Mouse (Mus musculus): ENCODE results near the gene Plekhm1. TPM values are rescaled to one million over a fixed set of nuclear protein-coding genes. Genes with fewer than 3 reads are reported as not detected.
A peak's percentile ranks its signal among the peaks of the same experiment; 100 is the strongest.

Plekhm1 gene
- polyA plus RNA-seq, 1 experiment from 2014 or later, result 9.4 TPM

- WGBS, result 62% methylated on average over 3 of the region's 3 CpGs
- Histone ChIP-seq H3K27ac (ENCODE audit: low read depth) (peak overlapping the region; percentile 56; the same call in 1 of the 2 replicates), H3K4me2 (no peak overlapping the region), H3K4me3 (ENCODE audit: low read depth, low read length) (no peak overlapping the region), H3K4me1 (ENCODE audit: insufficient read depth) (no peaks in the 10 kb centered on the region), H3K27me3 (ENCODE audit: insufficient read depth, low read length) (no peaks in the 10 kb centered on the region), H3K36me3 (ENCODE audit: insufficient read depth) (peaks cover 48% of the 10 kb centered on the region; the same call in 1 of the 2 replicates), H3K9ac (no peak overlapping the region), H3K9me3 (ENCODE audit: low read depth, low read length) (no peaks in the 10 kb centered on the region)
- no peak for TF ChIP-seq CTCF (IDR thresholded peaks at IDR 0.05; ENCODE audit: low read depth)
- ATAC-seq (ENCODE audit: insufficient read depth) (peak; percentile 21; the same call in 1 of the 2 replicates), DNase-seq (peak; percentile 60)
Observed at GRCm38 (mm10) chr11:103371222-103371539, 41.3 kb downstream of the Plekhm1 start.

GRCm38 (mm10) chr11:103370397-103371221 lies 41.9 kb downstream of the Plekhm1 start:
- ATAC-seq (ENCODE audit: insufficient read depth) (no peak), DNase-seq (no peak)
- no peaks in the 10 kb centered on the region for H3K4me1 ChIP-seq (ENCODE audit: insufficient read depth)
- H3K27ac ChIP-seq (ENCODE audit: low read depth), result peak overlapping the region; percentile 21; the same call in 1 of the 2 replicates
- H3K36me3 ChIP-seq (ENCODE audit: insufficient read depth), result peaks cover 44% of the 10 kb centered on the region; the same call in 1 of the 2 replicates
- TF ChIP-seq CTCF (IDR thresholded peaks at IDR 0.05; ENCODE audit: low read depth), result no peak
- H3K4me3 ChIP-seq (ENCODE audit: low read depth, low read length), result no peak overlapping the region
- H3K4me2 ChIP-seq, result peak overlapping the region; percentile 12; the same call in 1 of the 2 replicates
- 84% methylated on average over 9 of the region's 9 CpGs for WGBS
- H3K9ac ChIP-seq, result no peak overlapping the region
- H3K27me3 ChIP-seq (ENCODE audit: insufficient read depth, low read length), result no peaks in the 10 kb centered on the region
- H3K9me3 ChIP-seq (ENCODE audit: low read depth, low read length), result no peaks in the 10 kb centered on the region

- Histone ChIP-seq H3K27ac (ENCODE audit: low read depth) (no peak overlapping the region), H3K9me3 (ENCODE audit: low read depth, low read length) (no peaks in the 10 kb centered on the region), H3K4me2 (no peak overlapping the region), H3K4me3 (ENCODE audit: low read depth, low read length) (no peak overlapping the region), H3K36me3 (ENCODE audit: insufficient read depth) (peaks cover 23% of the 10 kb centered on the region; the same call in 1 of the 2 replicates), H3K9ac (no peak overlapping the region), H3K27me3 (ENCODE audit: insufficient read depth, low read length) (peaks cover 39% of the 10 kb centered on the region), H3K4me1 (ENCODE audit: insufficient read depth) (no peaks in the 10 kb centered on the region; the same call in 1 of the 2 replicates)
- DNase-seq, result no peak
- 92% methylated on average over 4 of the region's 4 CpGs for WGBS
- no peak for ATAC-seq (ENCODE audit: insufficient read depth)
- no peak for TF ChIP-seq CTCF (IDR thresholded peaks at IDR 0.05; ENCODE audit: low read depth)
Observed at GRCm38 (mm10) chr11:103365530-103365929, 47.0 kb downstream of the Plekhm1 start.

GRCm38 (mm10) chr11:103365022-103365421 lies 47.5 kb downstream of the Plekhm1 start:
- Histone ChIP-seq H3K27ac (ENCODE audit: low read depth) (no peak overlapping the region), H3K9me3 (ENCODE audit: low read depth, low read length) (no peaks in the 10 kb centered on the region), H3K4me3 (ENCODE audit: low read depth, low read length) (no peak overlapping the region), H3K36me3 (ENCODE audit: insufficient read depth) (peaks cover 19% of the 10 kb centered on the region; the same call in 1 of the 2 replicates), H3K4me1 (ENCODE audit: insufficient read depth) (no peaks in the 10 kb centered on the region; the same call in 1 of the 2 replicates), H3K9ac (no peak overlapping the region), H3K4me2 (no peak overlapping the region), H3K27me3 (ENCODE audit: insufficient read depth, low read length) (peaks cover 43% of the 10 kb centered on the region)
- no peak for TF ChIP-seq CTCF (IDR thresholded peaks at IDR 0.05; ENCODE audit: low read depth)
- 74% methylated on average over 3 of the region's 3 CpGs for WGBS
- DNase-seq (no peak), ATAC-seq (ENCODE audit: insufficient read depth) (no peak)

GRCm38 (mm10) chr11:103364335-103364734 lies 48.2 kb downstream of the Plekhm1 start:
- peaks cover 13% of the 10 kb centered on the region; the same call in 1 of the 2 replicates for H3K36me3 ChIP-seq (ENCODE audit: insufficient read depth)
- H3K9me3 ChIP-seq (ENCODE audit: low read depth, low read length), result no peaks in the 10 kb centered on the region
- 37% methylated on average over 5 of the region's 5 CpGs for WGBS
- peak overlapping the region; percentile 82 for H3K4me2 ChIP-seq
- peaks cover 49% of the 10 kb centered on the region for H3K27me3 ChIP-seq (ENCODE audit: insufficient read depth, low read length)
- ATAC-seq (ENCODE audit: insufficient read depth) (no peak), DNase-seq (no peak)
- H3K4me1 ChIP-seq (ENCODE audit: insufficient read depth), result no peaks in the 10 kb centered on the region; the same call in 1 of the 2 replicates
- H3K4me3 ChIP-seq (ENCODE audit: low read depth, low read length), result no peak overlapping the region
- TF ChIP-seq CTCF (IDR thresholded peaks at IDR 0.05; ENCODE audit: low read depth), result no peak
- no peak overlapping the region for H3K9ac ChIP-seq
- H3K27ac ChIP-seq (ENCODE audit: low read depth), result peak overlapping the region; percentile 75; the same call in 1 of the 2 replicates

- peaks cover 51% of the 10 kb centered on the region for H3K27me3 ChIP-seq (ENCODE audit: insufficient read depth, low read length)
- peak within 1 kb of the TSS; percentile 65 for H3K9ac ChIP-seq
- peak within 1 kb of the TSS; percentile 82 for H3K4me2 ChIP-seq
- no peak for TF ChIP-seq CTCF (IDR thresholded peaks at IDR 0.05; ENCODE audit: low read depth)
- H3K9me3 ChIP-seq (ENCODE audit: low read depth, low read length), result no peaks in the 10 kb centered on the region
- H3K27ac ChIP-seq (ENCODE audit: low read depth), result peak within 1 kb of the TSS; percentile 75
- peak within 1 kb of the TSS; percentile 49 for H3K4me3 ChIP-seq (ENCODE audit: low read depth, low read length)
- WGBS, result 2% methylated on average over 35 of the region's 35 CpGs
- DNase-seq (peak; percentile 75), ATAC-seq (ENCODE audit: insufficient read depth) (peak; percentile 39; the same call in 1 of the 2 replicates)
- H3K4me1 ChIP-seq (ENCODE audit: insufficient read depth), result no peaks in the 10 kb centered on the region; the same call in 1 of the 2 replicates
- H3K36me3 ChIP-seq (ENCODE audit: insufficient read depth), result peaks cover 13% of the 10 kb centered on the region; the same call in 1 of the 2 replicates
Observed at GRCm38 (mm10) chr11:103363214-103364148, 49.0 kb downstream of the Plekhm1 start, which contains the start of gene Arhgap27. Gene Arhgap27, minus strand, starts transcription at chr11:103363692.
